Mouse (Mus musculus): ENCODE results near the gene Hoxc4. TPM values are rescaled to one million over a fixed set of nuclear protein-coding genes. Genes with fewer than 3 reads are reported as not detected.

Hoxc4 gene
- polyA plus RNA-seq, 3 experiments from 2014 or later = not detected

GRCm38 (mm10) chr15:103011928-103012486 is 6.7 kb upstream of the Hoxc4 start:
- ATAC-seq = no peak

GRCm38 (mm10) chr15:103013238-103013984 is 5.3 kb upstream of the Hoxc4 start:
- ATAC-seq = no peak

DNA sequence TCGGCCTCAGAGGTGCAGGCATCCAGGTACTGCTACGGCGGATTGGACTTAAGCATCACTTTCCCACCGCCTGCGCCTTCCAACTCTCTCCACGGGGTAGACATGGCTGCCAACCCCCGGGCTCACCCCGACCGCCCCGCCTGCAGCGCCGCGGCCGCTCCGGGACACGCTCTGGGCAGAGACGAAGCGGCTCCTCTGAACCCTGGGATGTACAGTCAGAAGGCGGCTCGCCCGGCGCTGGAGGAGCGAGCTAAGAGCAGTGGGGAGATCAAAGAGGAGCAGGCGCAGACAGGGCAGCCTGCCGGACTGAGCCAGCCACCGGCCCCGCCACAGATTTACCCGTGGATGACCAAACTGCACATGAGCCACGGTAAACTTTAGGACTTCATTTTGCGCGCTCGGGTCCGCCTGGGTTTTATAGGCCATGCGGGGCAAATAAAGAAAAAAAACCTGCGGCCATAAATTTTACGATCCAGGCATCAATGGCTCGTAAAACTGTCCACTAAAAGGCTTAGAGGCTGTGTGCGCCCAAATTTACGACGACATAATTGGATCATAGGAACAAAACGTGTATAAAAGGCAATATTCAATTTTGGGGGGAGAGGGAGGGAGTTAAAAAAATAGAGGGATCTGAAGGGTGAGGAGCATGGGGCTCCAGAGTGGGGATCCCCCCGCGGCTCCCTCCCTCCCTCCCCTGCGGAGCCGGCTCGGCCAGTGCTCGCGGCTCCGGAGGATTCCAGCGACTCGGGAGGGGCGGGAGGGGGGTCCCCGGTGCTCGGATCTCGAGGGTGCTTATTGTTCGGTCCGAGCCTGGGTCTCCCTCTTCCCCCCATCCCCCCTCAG is 4.3 kb upstream of the Hoxc4 start:
- ATAC-seq = no peak

GRCm38 (mm10) chr15:103015009-103015399 is 3.7 kb upstream of the Hoxc4 start:
- ATAC-seq = no peak

GRCm38 (mm10) chr15:103015406-103016166 is 3.1 kb upstream of the Hoxc4 start:
- no peak for ATAC-seq

GRCm38 (mm10) chr15:103020899-103021418 is 2.2 kb downstream of the Hoxc4 start:
- ATAC-seq = no peak

GRCm38 (mm10) chr15:103021544-103021943 is 2.8 kb downstream of the Hoxc4 start:
- ATAC-seq = no peak

DNA sequence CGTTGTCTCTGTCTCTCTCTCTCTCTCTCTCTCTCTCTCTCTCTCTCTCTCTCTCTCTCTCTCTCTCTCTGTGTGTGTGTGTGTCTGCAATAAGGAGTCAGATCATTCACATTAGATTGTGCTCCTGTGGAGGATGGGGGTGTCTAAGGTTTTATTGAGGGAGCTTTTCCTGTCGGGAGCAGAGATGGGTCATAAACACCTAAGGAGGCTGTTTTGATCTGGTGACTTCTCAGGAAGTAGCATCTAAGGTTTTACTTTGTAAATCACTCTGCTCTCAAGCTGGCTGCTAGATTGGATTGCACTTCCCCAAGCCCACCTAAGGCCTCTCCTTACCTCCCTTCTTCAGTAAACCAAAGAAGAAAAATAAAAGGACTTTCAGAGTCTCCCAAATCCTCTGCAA is 5.4 kb downstream of the Hoxc4 start:
- no peak for ATAC-seq

DNA sequence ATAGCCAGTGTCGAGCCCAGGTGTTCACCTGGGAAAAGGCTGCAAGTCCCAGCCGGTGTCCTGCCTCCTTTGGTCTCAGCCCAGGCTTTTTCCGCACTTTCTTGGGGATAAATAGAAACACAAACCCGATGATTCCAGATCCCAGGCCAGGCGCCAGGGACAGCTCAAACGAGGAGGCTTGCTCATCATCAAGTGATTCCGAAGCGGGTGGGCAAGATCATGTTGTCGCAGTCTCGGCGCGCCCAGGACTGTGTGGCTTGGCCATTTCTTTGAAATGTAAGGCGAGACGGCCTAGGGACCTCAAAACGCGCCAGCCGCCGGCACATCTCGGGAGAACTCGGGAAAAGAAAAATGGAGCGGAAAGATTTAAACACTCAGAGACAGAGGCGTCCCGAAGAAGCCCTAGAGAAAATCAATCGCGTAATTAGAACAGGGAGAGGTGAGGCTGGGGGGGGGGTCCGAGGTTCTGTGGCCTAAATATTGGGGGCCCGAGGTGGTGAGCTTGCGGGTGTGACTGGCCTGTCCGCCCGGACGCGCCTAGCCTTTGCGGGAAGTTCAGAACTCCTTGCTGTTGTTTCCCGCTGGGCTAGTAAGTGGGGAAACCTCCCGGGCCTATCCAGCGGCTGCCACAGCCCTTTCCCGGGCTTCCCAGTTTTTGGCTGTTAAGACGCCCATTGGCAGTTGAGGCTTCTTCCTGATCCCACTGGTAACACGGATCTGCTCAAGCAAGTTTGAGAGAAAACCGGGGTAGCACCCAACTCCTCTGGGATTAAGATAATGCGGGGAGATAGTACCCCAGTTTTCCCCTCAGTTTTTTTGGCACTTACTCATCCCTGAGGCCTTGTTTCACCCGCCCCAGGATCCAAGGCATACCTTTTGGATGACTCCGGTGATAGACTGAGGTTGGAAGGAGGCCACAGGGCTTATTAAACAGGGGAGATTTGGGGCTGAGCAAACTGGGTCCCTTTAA is 8.8 kb downstream of the Hoxc4 start:
- no peak for ATAC-seq

- no peak for ATAC-seq
These were observed 10.3 kb downstream of the Hoxc4 start for GRCm38 (mm10) chr15:103028916-103029512.

DNA sequence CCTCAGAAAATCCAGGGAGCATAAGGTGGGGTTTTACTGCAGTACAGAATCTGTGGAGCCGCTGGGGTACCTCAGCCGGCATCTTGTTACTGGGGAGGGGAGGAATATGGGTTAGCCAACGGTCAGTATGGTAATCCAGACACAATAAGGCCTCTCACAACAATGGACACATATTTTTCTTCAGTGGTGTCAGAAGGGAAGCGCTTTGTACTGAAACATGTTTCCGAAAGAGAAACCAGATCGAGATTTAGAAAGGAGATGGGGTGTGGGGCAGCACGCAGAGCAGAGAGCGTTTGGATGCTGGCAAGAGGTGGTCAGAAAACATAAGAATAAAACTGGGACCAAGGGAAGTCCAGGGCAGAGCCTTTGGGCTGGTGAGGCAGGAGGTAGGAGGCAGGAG is 11.4 kb downstream of the Hoxc4 start:
- ATAC-seq = no peak

DNA sequence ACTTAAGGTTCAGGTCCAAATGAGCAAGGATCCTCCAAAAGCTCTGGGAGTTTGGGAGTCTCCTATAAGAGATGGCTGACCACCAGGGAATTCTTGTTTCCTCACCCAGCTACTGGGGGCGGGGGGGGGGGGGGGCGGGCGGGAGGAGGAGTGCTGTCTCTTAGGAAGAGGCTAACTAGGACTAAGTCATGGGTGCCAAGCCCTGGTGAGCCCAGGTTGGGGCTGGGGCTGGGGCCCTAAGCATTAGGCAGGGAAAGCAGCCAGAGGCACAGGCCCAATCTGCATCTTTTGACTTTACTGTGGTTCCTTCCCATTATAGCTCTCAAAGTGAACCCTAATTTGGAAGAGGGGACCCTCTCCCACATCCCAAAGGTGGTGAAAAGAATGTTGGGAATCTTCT is 13.4 kb downstream of the Hoxc4 start:
- ATAC-seq = no peak

DNA sequence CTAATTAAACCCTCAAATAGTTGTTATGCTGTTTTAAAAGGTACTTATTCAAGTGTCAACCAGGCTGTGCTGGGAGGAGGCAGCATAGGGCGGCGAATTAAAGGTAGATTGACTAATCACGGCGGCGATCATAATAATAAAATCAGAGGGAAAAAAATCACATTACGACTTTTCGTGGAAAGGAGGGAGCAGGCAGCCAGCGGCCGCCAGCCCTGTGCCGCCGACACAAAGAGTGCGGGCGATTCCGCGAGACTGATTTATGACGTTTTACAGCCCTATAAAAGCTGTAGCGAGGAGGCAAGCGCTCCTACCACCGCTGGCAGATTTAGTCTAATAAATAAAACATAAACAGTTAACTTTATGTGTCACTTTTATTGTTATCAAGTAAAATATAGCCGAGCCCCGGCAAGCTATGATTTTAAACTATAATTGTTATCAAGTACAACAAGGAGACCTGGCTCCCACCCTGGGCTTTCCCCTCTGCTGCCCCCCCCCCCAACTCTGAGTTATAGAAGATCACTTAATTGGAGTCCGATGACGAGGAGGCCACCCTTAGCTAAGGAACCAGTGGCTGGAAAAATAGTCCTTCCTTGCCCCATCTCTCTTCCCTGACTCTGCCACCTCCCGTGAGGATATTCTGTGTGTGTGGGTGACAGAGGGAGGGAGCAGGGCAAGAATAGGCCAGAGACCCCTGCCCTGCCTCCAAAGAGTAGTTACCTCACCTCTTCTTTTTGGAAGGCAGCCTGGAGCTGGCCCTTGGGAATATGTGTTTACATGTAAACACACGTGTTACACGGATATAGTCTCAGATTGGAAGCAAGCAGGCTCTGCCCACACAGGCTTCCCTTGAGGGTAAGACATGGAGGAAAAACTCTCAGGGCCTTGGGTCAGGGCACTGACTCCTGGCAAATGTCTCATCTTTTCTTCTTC is 14.2 kb downstream of the Hoxc4 start:
- ATAC-seq = no peak

DNA sequence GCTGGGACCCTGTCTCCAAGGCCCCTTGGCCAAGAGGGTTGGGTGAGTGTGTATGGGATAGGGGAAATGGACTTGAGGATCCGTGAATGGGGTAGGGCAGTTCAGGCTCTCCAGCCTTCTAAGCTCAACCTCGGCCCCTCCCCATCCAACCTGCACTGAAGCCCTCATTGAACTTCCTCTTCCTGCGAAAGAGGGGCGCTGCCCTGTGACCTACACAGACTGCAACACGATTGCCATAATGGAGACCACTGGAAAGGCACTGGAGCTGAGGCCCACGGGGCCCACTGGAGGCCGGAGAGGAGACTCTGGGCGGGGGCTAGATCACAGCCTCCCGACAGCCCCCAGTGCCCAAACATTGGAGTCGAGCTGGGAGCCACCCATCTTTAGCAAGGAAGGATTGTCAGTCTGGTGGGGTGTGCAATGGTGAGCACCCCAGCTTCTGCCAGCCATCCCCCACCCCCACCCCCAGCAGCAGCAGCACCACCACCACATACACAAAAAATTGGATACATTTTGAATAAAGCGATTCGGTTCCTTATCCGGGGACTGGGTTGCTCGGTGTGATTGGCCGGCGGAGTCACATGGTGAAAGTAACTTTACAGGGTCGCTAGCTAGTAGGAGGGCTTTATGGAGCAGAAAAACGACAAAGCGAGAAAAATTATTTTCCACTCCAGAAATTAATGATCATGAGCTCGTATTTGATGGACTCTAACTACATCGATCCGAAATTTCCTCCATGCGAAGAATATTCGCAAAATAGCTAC is 15.5 kb downstream of the Hoxc4 start:
- no peak for ATAC-seq

DNA sequence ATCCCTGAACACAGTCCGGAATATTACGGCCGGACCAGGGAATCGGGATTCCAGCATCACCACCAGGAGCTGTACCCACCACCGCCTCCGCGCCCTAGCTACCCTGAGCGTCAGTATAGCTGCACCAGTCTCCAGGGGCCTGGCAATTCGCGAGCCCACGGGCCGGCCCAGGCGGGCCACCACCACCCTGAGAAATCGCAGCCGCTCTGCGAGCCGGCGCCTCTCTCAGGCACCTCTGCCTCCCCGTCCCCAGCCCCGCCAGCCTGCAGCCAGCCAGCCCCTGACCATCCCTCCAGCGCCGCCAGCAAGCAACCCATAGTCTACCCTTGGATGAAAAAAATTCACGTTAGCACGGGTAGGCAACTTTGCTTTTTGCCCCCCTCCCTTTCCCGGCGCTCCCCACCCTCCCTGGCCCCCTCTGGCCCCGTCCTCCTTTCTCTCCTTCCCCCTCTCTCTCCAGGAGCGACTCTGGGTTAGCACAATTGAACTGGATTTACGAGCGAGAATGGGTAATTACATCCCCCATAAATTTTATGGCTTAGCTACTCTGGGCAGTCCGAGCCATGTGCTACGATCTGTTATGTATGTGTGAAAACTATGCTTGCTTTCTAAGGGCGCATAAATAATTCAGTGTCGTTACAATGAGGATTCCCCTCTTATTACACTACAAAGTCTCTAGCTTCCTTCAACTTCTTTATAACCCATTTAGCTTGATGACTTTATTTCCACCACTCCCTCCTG is 16.2 kb downstream of the Hoxc4 start:
- no peak for ATAC-seq

DNA sequence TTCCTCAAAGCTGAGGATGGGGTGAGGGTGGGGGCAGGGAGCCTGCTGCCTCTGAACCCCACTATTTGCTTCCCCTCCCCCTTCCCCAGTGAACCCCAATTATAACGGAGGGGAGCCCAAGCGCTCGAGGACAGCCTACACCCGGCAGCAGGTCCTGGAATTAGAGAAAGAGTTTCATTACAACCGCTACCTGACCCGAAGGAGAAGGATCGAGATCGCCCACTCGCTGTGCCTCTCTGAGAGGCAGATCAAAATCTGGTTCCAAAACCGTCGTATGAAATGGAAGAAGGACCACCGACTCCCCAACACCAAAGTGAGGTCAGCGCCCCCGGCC is 16.8 kb downstream of the Hoxc4 start:
- no peak for ATAC-seq

DNA sequence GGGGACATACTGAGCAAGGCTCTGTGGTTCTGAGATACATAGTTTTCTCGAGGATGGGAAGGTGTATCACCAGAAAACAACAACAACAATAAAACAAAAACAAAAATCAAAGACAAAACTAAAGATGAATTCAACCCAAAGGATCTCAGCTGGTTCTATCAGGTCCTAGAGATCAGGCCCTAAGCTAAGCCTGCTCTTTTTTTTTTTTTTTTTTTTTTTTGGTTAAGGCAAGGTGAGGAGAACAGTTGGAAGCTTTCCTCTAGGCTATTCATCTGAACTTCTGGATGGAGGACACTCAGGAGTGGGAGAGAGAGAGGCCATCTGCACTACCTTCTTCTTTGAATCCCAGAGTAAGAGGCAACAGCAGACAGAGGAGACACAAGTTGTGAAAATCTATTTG is 18.8 kb downstream of the Hoxc4 start:
- no peak for ATAC-seq

DNA sequence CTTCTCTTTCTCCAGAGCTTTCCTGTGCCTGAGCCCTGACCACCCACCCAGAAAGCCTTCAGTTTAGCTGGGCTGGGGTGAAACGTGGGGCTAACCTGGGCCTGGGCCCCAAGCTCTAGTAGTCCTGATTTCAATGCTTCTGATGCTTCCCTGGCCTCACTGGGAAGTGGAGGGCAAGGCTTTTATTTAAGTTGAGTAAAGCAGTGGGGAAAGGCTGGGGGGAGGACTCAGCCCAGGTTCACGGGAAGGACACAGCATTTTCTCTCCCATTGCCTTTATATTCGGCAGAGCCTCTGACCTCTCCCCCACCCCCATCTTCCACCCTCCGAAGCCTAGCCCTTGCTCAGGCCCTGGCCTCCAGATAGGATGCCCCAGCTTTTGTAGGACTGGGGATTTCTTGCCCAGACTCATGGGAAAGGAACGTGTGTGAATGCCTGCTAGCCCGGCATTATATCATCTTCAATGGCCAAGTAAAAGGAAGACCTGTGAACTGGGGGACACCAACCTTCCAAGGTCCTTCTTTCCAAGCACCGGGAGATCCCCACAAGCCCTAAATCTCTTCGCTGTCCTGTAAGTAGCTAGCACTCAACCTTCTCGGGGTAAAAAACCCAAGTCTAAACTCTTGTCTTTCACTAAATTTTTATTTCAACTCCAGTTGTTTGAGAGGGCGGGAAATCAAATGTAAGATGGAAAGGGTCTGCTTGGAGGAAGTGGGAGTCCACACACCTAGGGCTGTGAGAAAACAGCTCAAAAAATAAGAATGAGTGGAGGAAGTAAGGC is 20.2 kb downstream of the Hoxc4 start:
- ATAC-seq = no peak

All from inflammation-experienced regulatory T-cells, adult 6 months (primary cell).